Comparison of ENCODE assay signal across 8 mouse cellular contexts in the genomic region with DNA sequence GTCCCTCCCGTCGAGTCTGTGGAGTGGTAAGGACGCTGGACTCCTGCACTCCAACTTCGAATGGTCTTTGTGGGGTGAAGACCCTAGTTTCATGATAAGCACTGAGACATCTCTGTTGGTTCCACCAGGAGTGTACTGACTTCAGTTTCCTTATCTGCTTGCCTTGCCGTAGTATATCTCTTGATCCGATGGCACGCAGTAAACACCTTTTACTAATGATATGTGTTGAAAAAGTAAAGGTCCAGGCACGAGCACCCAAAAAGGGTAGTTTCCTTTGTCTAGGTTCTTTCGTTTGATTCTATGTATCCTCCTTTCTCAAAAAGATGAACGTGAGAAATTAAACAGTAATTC. TPM values are rescaled to one million over a fixed set of nuclear protein-coding genes. Genes with fewer than 3 reads are reported as not detected.
DNase-seq lines count a peak whose midpoint lies in the region; ATAC-seq and TF ChIP-seq lines count a peak whose summit lies in the region.

No protein-coding gene starts in this region.

- H3K27me3 ChIP-seq in kidney, postnatal 0 days (ENCODE audit: insufficient read depth, low read length): 0 out of 2 replicates have a peak, but pooled peaks cover 6% of the 10 kb centered on the region
- H3K27me3 ChIP-seq in embryonic facial prominence, embryonic 12.5 days: peaks cover 25% of the 10 kb centered on the region
- peaks cover 21% of the 10 kb centered on the region for H3K27me3 ChIP-seq in intestine, embryonic 15.5 days (replicated peaks)
- H3K27me3 ChIP-seq in neural tube, embryonic 12.5 days (replicated peaks): no peaks in the 10 kb centered on the region

- 13% methylated on average over 10 of the region's 10 CpGs for WGBS in kidney, postnatal 0 days
- WGBS in embryonic facial prominence, embryonic 12.5 days: 15% methylated on average over 10 of the region's 10 CpGs
- 12% methylated on average over 10 of the region's 10 CpGs for WGBS in intestine, embryonic 15.5 days
- WGBS in neural tube, embryonic 12.5 days: 21% methylated on average over 10 of the region's 10 CpGs

- peak overlapping the region; percentile 51; the same call in 1 of the 2 replicates for H3K9ac ChIP-seq in kidney, postnatal 0 days (ENCODE audit: low read depth, low read length)
- H3K9ac ChIP-seq in embryonic facial prominence, embryonic 12.5 days: peak overlapping the region; percentile 56; the same call in 1 of the 2 replicates
- peak overlapping the region; percentile 54; the same call in 1 of the 2 replicates for H3K9ac ChIP-seq in intestine, embryonic 15.5 days
- no peak overlapping the region for H3K9ac ChIP-seq in neural tube, embryonic 12.5 days

- intact Hi-C loops in left cerebral cortex, postnatal 4 days (cut with DNase I): loop anchor here (10.0 kb wide), 1 partner anchor 74 kb away; no protein-coding TSS in a partner anchor

- H3K9me3 ChIP-seq in kidney, postnatal 0 days (replicated peaks; ENCODE audit: low read length): no peaks in the 10 kb centered on the region
- no peaks in the 10 kb centered on the region for H3K9me3 ChIP-seq in embryonic facial prominence, embryonic 12.5 days
- no peaks in the 10 kb centered on the region; the same call in 1 of the 2 replicates for H3K9me3 ChIP-seq in intestine, embryonic 15.5 days
- H3K9me3 ChIP-seq in neural tube, embryonic 12.5 days: no peaks in the 10 kb centered on the region

- ATAC-seq in kidney, postnatal 0 days (replicated peaks; ENCODE audit: low FRiP score, low read depth): no peak
- no peak for ATAC-seq in embryonic facial prominence, embryonic 12.5 days (ENCODE audit: insufficient number of reproducible peaks, insufficient read depth, low FRiP score, low TSS enrichment)
- ATAC-seq in intestine, embryonic 15.5 days: no peak
- no peak for ATAC-seq in neural tube, embryonic 12.5 days (ENCODE audit: low FRiP score, low read depth)

- H3K4me2 ChIP-seq in kidney, postnatal 0 days (ENCODE audit: low read length): peak overlapping the region; percentile 90
- peak overlapping the region; percentile 97 for H3K4me2 ChIP-seq in embryonic facial prominence, embryonic 12.5 days (replicated peaks)
- peak overlapping the region; percentile 98 for H3K4me2 ChIP-seq in intestine, embryonic 15.5 days (replicated peaks)
- H3K4me2 ChIP-seq in neural tube, embryonic 12.5 days (replicated peaks): peak overlapping the region; percentile 81

- H3K4me1 ChIP-seq in kidney, postnatal 0 days (replicated peaks; ENCODE audit: insufficient read depth, low read length): peaks cover 4% of the 10 kb centered on the region; the same call in 1 of the 2 replicates
- H3K4me1 ChIP-seq in embryonic facial prominence, embryonic 12.5 days: peaks cover 11% of the 10 kb centered on the region
- peaks cover 12% of the 10 kb centered on the region for H3K4me1 ChIP-seq in intestine, embryonic 15.5 days (replicated peaks)
- peaks cover 6% of the 10 kb centered on the region for H3K4me1 ChIP-seq in neural tube, embryonic 12.5 days

- no peak overlapping the region for H3K27ac ChIP-seq in kidney, postnatal 0 days
- no peak overlapping the region for H3K27ac ChIP-seq in embryonic facial prominence, embryonic 12.5 days
- no peak overlapping the region for H3K27ac ChIP-seq in intestine, embryonic 15.5 days
- no peak overlapping the region for H3K27ac ChIP-seq in neural tube, embryonic 12.5 days

- no peaks in the 10 kb centered on the region for H3K36me3 ChIP-seq in kidney, postnatal 0 days (ENCODE audit: insufficient read depth, low read length)
- H3K36me3 ChIP-seq in embryonic facial prominence, embryonic 12.5 days: no peaks in the 10 kb centered on the region
- H3K36me3 ChIP-seq in intestine, embryonic 15.5 days: no peaks in the 10 kb centered on the region
- H3K36me3 ChIP-seq in neural tube, embryonic 12.5 days: no peaks in the 10 kb centered on the region

- TF ChIP-seq CTCF in kidney, postnatal 0 days (IDR thresholded peaks at IDR 0.05; ENCODE audit: low read depth): no peak

- H3K4me3 ChIP-seq in kidney, postnatal 0 days (replicated peaks; ENCODE audit: low read depth, low read length): peak overlapping the region; percentile 70
- peak overlapping the region; percentile 65 for H3K4me3 ChIP-seq in embryonic facial prominence, embryonic 12.5 days
- peak overlapping the region; percentile 53 for H3K4me3 ChIP-seq in intestine, embryonic 15.5 days (replicated peaks)
- H3K4me3 ChIP-seq in neural tube, embryonic 12.5 days: peak overlapping the region; percentile 84

- DNase-seq in kidney, postnatal 0 days (ENCODE audit: low spot score): no peak
- DNase-seq in kidney, postnatal 36 days: no peak
- DNase-seq in layer of hippocampus, adult 18-20 months (ENCODE audit: low spot score in 2 of 2): no peak
- DNase-seq in left cerebral cortex, postnatal 4 days: no peak
- no peak for DNase-seq in kidney, postnatal 25 days

RNA-seq across cellular contexts. Expression of a gene that starts 0.4 kb away (rescaled TPM):
- 2.1 and 2.3 TPM in 2 replicates for polyA plus RNA-seq in kidney, postnatal 0 days (2015; fragmentation: Nextera tagmentation; extraction: Ambion mirVana)
- 4.1 and 4.3 TPM in 2 replicates for polyA plus RNA-seq in embryonic facial prominence, embryonic 12.5 days (2016; fragmentation: Nextera tagmentation; extraction: Ambion mirVana)
- 1.9 and 2.7 TPM in 2 replicates for polyA plus RNA-seq in intestine, embryonic 15.5 days (2015; fragmentation: Nextera tagmentation; extraction: Ambion mirVana)
- 22.5 and 24.9 TPM in 2 replicates for polyA plus RNA-seq in neural tube, embryonic 12.5 days (2016; fragmentation: Nextera tagmentation; extraction: Ambion mirVana)
- 100 to 1,000 TPM; 239 to 249 TPM for total RNA-seq in layer of hippocampus, adult 18-20 months (2021)
- 100 to 1,000 TPM; 106 to 111 TPM for total RNA-seq in left cerebral cortex, postnatal 4 days (2021)

RNA-seq across cellular contexts. Expression of a gene that starts 45.5 kb away (rescaled TPM):
- 3.5 and 4.7 TPM in 2 replicates for polyA plus RNA-seq in kidney, postnatal 0 days (2015; fragmentation: Nextera tagmentation; extraction: Ambion mirVana)
- 10.6 TPM in 2 replicates for polyA plus RNA-seq in embryonic facial prominence, embryonic 12.5 days (2016; fragmentation: Nextera tagmentation; extraction: Ambion mirVana)
- 6.3 and 7.0 TPM in 2 replicates for polyA plus RNA-seq in intestine, embryonic 15.5 days (2015; fragmentation: Nextera tagmentation; extraction: Ambion mirVana)
- polyA plus RNA-seq in neural tube, embryonic 12.5 days (2016; fragmentation: Nextera tagmentation; extraction: Ambion mirVana): 9.0 and 10.5 TPM in 2 replicates
- 1 to 10 TPM; 4.5 to 4.6 TPM for total RNA-seq in layer of hippocampus, adult 18-20 months (2021)
- total RNA-seq in left cerebral cortex, postnatal 4 days (2021): 1 to 10 TPM; 4.0 to 4.8 TPM

RNA-seq across cellular contexts. Expression of a gene that starts 45.6 kb away (rescaled TPM):
- polyA plus RNA-seq in kidney, postnatal 0 days (2015; fragmentation: Nextera tagmentation; extraction: Ambion mirVana): 0.55 and 0.57 TPM in 2 replicates
- polyA plus RNA-seq in embryonic facial prominence, embryonic 12.5 days (2016; fragmentation: Nextera tagmentation; extraction: Ambion mirVana): 0.64 and 0.99 TPM in 2 replicates
- polyA plus RNA-seq in intestine, embryonic 15.5 days (2015; fragmentation: Nextera tagmentation; extraction: Ambion mirVana): 0.37 and 0.96 TPM in 2 replicates
- polyA plus RNA-seq in neural tube, embryonic 12.5 days (2016; fragmentation: Nextera tagmentation; extraction: Ambion mirVana): 0.64 and 1.0 TPM in 2 replicates
- under 1 TPM; 0.15 to 0.23 TPM for total RNA-seq in layer of hippocampus, adult 18-20 months (2021)
- total RNA-seq in left cerebral cortex, postnatal 4 days (2021): under 1 TPM; 0.34 to 0.44 TPM
